8 mouse cellular contexts compared by ENCODE assay signal in the genomic region with DNA sequence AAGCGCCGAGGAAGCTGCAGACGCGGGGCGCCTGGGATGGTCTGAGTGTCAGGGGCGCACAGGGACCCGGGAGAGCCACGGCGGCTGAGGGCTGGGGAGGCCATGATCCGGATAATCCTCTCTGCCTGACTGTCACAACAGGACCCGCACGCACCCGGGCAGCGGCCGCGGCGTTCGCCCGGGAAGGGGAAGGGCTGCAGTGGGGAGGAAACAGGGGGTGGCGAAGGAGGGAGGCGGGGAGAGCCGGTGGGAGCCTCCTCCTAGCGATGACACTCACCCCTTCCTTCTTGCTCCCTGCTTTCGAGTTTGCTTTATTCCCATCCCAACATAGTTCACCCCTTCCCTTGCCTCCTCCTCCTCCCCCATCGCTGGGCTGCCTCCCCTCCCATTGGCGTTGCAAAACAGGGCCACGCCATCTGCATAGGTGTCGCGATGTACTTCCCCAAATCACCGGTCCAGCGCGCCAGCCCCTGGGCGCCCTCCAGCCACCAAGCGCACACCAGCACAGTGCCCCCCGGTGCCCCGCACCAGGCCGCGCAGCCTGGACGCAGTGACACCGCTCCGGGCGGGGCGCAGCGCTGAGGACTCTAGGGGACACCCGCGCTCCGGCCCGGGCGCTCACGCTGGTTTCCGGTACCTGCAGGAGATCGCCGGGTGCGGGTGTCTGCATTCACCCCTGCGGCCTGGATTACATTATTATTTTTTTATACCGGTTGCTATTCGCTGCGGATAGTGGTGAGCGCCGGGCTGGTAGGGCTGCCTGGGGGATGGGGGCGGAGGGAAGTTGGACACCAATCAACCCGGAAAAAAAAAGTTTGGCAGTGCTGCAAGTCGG. TPM values are rescaled to one million over a fixed set of nuclear protein-coding genes. Genes with fewer than 3 reads are reported as not detected.
DNase-seq lines count a peak whose midpoint lies in the region; ATAC-seq lines count a peak whose summit lies in the region.

No protein-coding gene starts in this region.

- peak overlapping the region; percentile 97 for H3K4me2 ChIP-seq in hindbrain, embryonic 15.5 days

- H3K9ac ChIP-seq in hindbrain, embryonic 15.5 days = peak overlapping the region; percentile 51

- peak; percentile 59 for DNase-seq in MEL-GATA-1-ER (ENCODE audit: extremely low read depth, low read depth)
- peak; percentile 86 for DNase-seq in cerebellum, adult 9-11 months
- DNase-seq in gastrocnemius, adult 18-20 months (ENCODE audit: low spot score) = peak; percentile 61
- peak; percentile 62 to 67 for DNase-seq in left cerebral cortex, adult 8-10 months (ENCODE audit: low spot score in 2 of 2)
- peak; percentile 62 for DNase-seq in right cerebral cortex, adult 18-20 months
- DNase-seq in urinary bladder, adult 2 months (ENCODE audit: low spot score) = peak; percentile 60

- under 1% methylated on average over 60 of the region's 63 CpGs for WGBS in hindbrain, embryonic 15.5 days

- H3K9me3 ChIP-seq in hindbrain, embryonic 15.5 days = no peaks in the 10 kb centered on the region
- H3K9me3 ChIP-seq in megakaryocyte, embryonic 14.5 days = no peaks in the 10 kb centered on the region

- H3K36me3 ChIP-seq in hindbrain, embryonic 15.5 days = no peaks in the 10 kb centered on the region
- H3K36me3 ChIP-seq in megakaryocyte, embryonic 14.5 days (replicated peaks; ENCODE audit: low read length) = no peaks in the 10 kb centered on the region

- peak overlapping the region; percentile 95 for H3K27ac ChIP-seq in hindbrain, embryonic 15.5 days (replicated peaks)

- ATAC-seq in hindbrain, embryonic 15.5 days (ENCODE audit: low FRiP score, low read depth) = peak; percentile 21; the same call in 1 of the 2 replicates

- 0 out of 2 replicates have a peak, but pooled peaks cover 12% of the 10 kb centered on the region for H3K27me3 ChIP-seq in hindbrain, embryonic 15.5 days
- peaks cover 10% of the 10 kb centered on the region for H3K27me3 ChIP-seq in megakaryocyte, embryonic 14.5 days (replicated peaks)

- H3K4me3 ChIP-seq in hindbrain, embryonic 15.5 days = peak overlapping the region; percentile 82
- peak overlapping the region; percentile 92 for H3K4me3 ChIP-seq in megakaryocyte, embryonic 14.5 days (replicated peaks)

- H3K4me1 ChIP-seq in hindbrain, embryonic 15.5 days (replicated peaks) = peaks cover 24% of the 10 kb centered on the region
- H3K4me1 ChIP-seq in megakaryocyte, embryonic 14.5 days = peaks cover 46% of the 10 kb centered on the region

RNA-seq across cellular contexts. Expression of a gene that starts 1.7 kb away (rescaled TPM):
- total RNA-seq in gastrocnemius, adult 18-20 months (2021) = 10 to 100 TPM; 56.2 to 71.8 TPM
- 109 and 110 TPM in 2 replicates for polyA plus RNA-seq in hindbrain, embryonic 15.5 days (2015; fragmentation: Nextera tagmentation; extraction: Ambion mirVana)
- total RNA-seq in left cerebral cortex, adult 8-10 months (2022) = 100 to 1,000 TPM; 241 to 319 (median 271) TPM
- 3.8 and 16.0 TPM in 2 replicates for polyA plus RNA-seq in megakaryocyte, embryonic 14.5 days (2012; ENCODE audit: insufficient read depth, low replicate concordance)
- 72.7 and 92.8 TPM in 2 replicates for polyA plus RNA-seq in urinary bladder, adult 2 months (2012; rRNA removed)

Comparison
In these comparisons a context has a peak if more than half of its experiments do, and no peak if none do; other contexts are left out.
1. Peak in every context shown above with its lines: DNase-seq, ATAC-seq, H3K4me3 ChIP-seq and H3K27ac ChIP-seq.